Mouse (Mus musculus) layer of hippocampus, adult 8-10 months (tissue): ENCODE measurements around the gene Usp49. TPM values are rescaled to one million over a fixed set of nuclear protein-coding genes. Genes with fewer than 3 reads are reported as not detected.
"Not testable (repeated sequence)": the region's sequence is repeated elsewhere in the genome, so short reads cannot be mapped to it uniquely, and the experiment has no call there.

Experiments used
- DNase-seq, 2 experiments: peaks; one replicate each; pipeline ENCODE4 v3.0.0; 2022; ENCODE audit warnings: low spot score in 2 of 2
- total RNA-seq, 4 experiments: library from RNA; stranded (reverse); gene quantifications; 2 replicates each; pipeline ENCODE4 v1.2.4; 2022

Usp49 gene
- total RNA-seq = 10 to 100 TPM in 3 of 4 experiments, 1 to 10 TPM in 1; 8.1 to 11.5 (median 10.8) TPM

- DNase-seq = no peak
Measured at GRCm38 (mm10) chr17:47630678-47631065, at the start of gene Usp49. Usp49 (plus strand) TSS chr17:47630690.

DNA sequence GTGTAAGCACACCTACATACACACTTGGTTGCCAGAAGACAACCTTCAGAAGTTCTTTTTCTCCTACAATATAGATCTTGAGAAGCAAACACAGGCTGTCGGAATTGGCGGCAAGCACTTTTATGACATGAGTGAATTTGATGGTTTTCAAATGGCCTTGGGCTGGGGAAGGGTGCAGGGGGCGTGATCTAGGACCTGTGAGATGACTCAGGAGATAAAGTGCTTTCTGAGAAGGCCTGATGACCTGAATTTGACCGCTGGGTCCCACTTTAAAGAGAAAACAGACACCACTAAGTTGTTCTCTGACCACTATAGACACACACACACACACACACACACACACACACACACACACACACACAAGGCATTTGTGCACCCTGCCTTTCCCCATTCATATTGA, 49.5 kb upstream of the Usp49 start:
- no peak for DNase-seq

GRCm38 (mm10) chr17:47588517-47588916, 42.0 kb upstream of the Usp49 start:
- DNase-seq = no peak

DNA sequence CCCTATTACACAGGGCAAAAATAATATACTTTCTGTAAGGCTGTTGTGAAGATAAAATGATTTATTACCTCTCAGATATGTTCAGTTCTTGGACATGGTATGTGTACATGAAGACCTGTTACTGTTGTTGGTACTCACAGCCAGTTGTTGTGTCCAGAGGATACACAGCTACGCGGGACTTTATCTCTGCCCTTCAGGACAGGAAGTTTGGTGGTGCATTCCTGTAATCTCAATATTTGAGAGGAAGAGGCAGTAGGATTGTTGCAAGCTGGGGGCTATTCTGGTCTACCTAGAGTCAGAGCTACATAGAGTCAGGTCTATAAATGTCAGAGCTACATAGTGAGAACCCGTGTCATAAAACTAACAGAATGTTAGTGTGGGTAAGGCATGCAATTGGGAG, 39.4 kb upstream of the Usp49 start:
- DNase-seq = no peak

DNA sequence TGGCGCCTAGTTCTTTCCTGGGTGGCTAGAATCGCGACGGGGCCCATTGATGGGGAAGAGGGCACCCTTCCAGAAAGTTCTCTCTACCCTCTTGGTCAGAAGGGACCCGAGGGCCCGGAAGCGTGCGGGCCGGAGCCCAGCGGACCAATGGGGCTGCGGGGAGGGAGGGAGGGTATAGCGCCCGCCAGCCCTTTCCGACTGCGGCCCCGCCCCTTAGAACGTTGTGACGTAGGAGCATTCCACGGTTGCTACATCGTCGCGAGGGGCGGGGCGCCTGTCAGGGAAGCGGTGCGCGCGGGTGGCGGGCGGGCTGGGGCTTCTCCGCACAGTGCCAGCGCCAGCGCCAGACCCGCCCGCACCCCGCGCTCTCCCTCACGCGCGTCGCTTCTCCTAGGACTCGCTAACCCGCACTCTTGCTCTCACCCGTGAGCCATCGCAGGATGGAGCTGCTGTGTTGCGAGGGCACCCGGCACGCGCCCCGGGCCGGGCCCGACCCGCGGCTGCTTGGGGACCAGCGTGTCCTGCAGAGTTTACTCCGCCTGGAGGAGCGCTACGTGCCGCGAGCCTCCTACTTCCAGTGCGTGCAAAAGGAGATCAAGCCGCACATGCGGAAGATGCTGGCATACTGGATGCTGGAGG, 37.2 kb upstream of the Usp49 start:
- peak; percentile 77 to 86 for DNase-seq

GRCm38 (mm10) chr17:47593854-47594182, 36.7 kb upstream of the Usp49 start:
- no peak for DNase-seq

DNA sequence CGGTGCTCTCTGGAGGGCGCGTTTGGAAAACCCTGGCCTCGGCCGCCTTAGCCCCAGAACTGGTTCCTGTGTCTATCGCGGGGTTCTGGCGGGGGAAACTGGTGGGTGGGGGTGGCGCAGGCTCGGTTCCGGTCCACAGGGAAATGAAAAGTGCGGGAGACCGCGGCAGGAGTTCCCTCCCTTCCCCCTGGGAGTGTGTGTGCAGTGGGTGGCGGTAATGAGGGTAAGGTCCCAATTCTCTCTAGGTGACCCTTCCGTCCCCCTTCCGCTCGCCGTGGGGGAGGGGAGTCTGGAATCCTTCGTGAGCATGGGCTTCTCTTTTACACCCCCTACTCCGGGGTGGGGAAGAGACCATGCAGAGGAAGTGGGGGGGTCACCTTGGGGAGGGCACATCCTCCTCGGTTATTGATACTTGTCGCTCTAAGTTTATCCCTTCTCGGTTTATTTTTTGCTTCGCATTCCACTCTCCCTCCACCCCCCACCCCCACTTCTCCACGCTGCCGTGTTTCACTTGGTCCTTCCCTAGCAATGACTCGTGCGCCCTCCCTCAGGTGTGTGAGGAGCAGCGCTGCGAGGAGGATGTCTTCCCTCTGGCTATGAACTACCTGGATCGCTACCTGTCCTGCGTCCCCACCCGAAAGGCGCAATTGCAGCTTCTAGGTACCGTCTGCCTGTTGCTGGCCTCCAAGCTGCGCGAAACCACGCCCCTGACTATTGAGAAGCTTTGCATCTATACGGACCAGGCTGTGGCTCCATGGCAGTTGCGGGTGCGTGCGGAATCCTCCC, 36.1 kb upstream of the Usp49 start:
- no peak for DNase-seq

DNA sequence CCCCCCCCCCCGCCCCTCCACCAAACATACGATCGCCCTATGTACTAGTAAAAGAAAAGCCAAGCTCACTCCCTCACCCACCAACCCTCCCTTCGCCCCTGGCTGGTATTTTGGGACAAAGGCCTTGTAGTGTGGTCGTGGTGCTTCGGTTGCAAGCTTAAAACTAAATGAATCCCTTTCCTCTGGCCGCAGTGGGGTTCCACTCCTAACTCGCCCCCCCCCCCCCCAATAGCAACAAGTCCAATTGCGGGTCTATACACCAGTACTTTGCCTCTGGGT, 35.6 kb upstream of the Usp49 start:
- no peak for DNase-seq

DNA sequence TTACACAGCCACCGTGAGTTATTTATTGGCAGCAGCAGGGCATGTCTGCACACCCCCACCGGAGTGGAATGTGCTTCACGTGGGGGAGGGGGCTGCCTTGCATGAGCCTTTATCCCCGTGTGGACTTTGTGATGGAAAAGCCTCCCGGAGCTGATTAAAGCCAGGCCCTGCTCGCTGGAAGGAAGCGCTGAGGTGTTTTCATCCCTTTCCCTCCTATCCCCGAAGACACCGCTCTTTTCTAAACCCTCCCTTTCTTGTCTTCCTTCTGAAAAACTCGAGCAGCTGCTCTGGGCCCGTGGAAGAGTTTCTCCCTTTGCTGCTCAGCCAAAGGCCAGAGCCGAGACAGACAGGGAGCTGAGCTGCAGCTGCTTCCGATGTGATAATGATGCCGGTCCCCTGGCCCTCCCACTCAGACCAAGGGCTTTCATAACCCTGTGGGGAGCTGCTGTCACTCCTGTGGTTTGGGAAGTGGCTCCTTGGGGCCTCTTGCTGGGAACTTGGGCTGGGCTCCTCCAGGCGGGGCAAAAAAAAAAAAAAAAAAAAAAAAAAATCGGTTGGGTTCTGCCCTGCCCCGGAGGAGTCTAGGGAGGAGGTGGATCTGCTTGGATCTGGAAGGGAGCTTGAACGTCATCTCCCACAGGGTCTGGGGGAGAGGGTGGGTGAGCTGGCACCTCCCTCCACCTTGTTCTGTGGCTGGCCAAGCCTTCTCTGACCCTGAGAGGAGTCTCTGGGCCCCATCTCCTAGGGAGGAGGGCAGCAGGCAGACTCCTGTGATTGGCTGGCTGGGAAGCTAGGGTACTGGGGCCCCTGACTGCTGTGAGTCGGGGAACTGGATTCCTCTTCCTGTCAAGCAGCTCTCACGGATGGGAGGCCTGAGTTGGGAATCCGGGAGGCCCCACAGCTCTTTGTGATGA, 35.0 kb upstream of the Usp49 start:
- DNase-seq = no peak

DNA sequence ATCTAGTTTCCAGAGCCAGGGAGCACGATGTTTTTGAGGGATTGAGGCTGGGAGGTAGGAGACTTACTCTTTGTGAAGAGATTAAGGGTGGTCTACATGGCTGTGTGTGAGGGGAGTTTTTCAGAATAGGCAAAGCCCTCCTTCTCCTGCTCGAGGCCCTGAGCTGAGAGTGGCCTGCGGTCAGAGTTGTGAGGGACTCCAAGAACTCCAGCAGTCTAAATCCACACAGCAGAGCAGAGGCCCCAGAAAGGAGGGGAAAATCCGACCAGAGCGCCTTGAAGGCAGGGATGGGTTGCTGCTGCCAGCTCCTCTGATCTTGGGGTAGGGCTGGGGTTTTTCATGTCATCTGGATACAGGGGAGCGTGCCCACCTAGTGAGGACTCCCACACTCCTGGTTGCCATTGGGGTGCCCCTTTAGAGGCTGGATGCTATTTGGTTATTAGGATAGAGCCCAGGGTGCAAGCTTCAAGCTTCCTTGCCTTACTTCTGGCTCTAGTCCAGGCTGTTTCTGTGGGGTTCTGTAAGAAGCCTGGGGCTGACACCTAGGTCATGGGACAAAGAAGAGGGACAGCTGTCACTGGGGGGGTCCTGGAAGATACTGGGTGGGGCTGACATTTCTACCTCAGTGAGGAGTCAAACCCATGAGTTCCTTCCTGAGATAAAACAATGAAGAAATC, 34.2 kb upstream of the Usp49 start:
- no peak for DNase-seq

DNA sequence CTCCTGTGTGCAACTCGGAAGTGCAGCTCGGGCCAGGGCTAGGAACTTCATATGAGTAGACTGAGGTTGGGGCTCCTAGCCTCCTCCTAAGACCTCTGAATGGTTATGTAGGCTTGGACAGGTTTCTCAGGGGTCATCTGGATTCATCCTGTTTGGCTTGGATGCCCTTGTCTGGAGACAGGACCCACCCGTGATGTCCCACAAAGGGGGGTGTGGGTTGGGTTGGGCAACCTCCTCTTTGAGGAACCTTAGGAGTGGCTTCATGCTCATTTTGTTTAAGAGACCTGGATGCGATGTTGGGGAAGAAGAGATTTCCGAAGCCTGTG, 33.7 kb upstream of the Usp49 start:
- DNase-seq = no peak

DNA sequence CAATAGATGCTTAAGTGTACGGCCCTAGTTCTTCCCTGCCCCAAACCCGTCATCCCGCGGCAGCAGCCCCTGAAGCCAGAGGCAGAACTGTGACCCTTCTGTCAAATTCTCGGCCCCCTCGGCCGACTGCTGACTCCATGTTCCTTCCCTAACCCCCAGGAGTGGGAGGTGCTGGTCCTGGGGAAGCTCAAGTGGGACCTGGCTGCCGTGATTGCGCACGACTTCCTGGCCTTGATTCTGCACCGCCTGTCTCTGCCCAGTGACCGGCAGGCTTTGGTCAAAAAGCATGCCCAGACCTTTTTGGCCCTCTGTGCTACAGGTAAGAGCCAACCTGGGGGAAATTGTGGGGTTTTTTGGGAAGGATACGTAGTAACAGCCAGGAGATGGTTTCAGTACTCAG, 33.2 kb upstream of the Usp49 start:
- DNase-seq = no peak

- no peak for DNase-seq
Measured at GRCm38 (mm10) chr17:47597838-47598579, 32.5 kb upstream of the Usp49 start.

GRCm38 (mm10) chr17:47598580-47599304, 31.7 kb upstream of the Usp49 start:
- DNase-seq = not testable (repeated sequence)

GRCm38 (mm10) chr17:47599511-47600297, 30.8 kb upstream of the Usp49 start:
- no peak for DNase-seq

DNA sequence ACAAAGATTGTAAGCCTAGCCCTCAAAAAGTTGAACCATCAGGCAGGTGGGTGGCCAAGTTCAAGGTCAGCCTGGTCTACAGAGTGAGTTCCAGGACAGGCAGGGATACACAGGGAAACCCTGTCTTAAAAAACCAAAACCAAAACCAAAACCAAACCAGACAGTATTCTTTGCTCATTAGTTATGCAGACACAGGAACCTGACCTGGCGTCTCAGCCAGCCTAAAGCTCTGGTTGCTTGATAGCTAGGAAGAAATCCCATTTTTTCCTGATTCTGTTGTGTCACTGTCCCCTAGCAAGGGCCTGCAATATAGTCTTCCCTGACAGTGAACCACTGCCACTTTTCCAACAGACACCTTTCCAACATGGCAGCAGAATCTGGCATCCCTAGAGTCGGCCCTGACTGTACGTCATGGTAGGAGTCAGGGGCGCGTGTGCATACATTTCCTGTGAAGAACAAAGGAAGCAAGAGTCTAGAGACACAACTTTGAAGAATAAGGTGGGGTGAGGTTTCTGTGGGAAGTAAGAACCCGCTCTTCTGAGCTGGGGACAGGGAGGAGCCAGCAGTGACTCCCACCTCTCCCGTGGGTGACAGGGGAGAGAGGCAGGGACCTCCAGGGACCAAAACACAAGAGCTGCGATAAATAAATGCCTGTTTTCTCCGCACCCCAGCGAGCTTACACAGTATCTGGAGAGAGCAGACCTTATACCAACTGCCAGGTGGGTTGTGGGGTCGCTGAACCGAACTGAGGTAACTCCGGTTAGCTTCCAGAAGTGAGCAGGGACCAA, 29.7 kb upstream of the Usp49 start:
- no peak for DNase-seq

GRCm38 (mm10) chr17:47601389-47601755, 29.1 kb upstream of the Usp49 start:
- no peak for DNase-seq

DNA sequence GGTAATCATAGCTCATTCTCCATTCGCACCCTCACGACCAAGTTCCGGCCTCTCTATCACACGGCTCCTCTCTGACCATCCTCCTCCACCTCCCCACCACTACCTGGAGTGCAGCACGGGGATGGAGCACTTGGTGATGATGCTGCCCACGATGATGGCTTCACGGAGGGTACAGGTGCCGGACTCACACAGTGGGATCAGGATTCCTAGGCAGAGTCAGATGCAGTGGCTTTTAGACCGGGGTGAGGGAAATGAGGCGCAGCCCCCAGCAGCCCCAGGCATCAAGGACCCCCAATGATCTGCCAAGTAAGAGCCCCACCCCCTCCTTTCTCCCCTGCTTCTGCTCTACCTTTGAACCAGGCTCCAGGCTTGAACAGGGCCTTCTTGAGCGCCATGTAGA, 28.2 kb upstream of the Usp49 start:
- DNase-seq = no peak

DNA sequence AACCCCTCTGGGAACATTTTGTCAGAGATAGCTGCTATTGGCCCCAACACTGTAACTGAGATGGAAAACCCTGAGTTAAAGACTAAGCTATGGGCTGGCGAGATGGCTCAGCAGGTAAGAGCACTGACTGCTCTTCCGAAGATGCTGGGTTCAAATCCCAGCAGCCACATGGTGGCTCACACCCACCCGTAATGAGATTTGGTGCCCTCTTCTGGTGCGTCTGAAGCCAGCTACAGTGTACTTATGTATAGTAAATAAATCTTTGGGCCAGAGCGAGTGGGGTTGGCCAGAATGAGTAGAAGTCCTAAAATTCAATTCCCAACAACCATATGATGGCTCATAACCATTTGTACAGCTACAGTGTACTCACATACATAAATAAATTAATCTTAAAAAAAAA, 24.3 kb upstream of the Usp49 start:
- no peak for DNase-seq
